Mouse (Mus musculus): Measurements from ENCODE around the gene Vmn1r71. TPM values are rescaled to one million over a fixed set of nuclear protein-coding genes. Genes with fewer than 3 reads are reported as not detected.
"Not testable (repeated sequence)": the region's sequence is repeated elsewhere in the genome, so short reads cannot be mapped to it uniquely, and the experiment has no call there.

Gene Vmn1r71
- polyA plus RNA-seq (2016; fragmentation: Nextera tagmentation; extraction: Ambion mirVana): not detected in 2 replicates

GRCm38 (mm10) chr7:10754264-10754663 lies at the start of gene Vmn1r71:
TSS of gene Vmn1r71 (minus strand) at chr7:10754364.
- H3K9me3 ChIP-seq: peaks cover 7% of the 10 kb centered on the region; the same call in 1 of the 2 replicates

GRCm38 (mm10) chr7:10757551-10757950 lies 3.4 kb upstream of the Vmn1r71 start:
- H3K9ac ChIP-seq; H3K9me3 ChIP-seq; H3K4me3 ChIP-seq; H3K27me3 ChIP-seq; H3K36me3 ChIP-seq; H3K4me2 ChIP-seq (replicated peaks); H3K4me1 ChIP-seq; H3K27ac ChIP-seq; ATAC-seq (ENCODE audit: insufficient number of reproducible peaks, insufficient read depth, low FRiP score, low TSS enrichment): not testable (repeated sequence)

More at GRCm38 (mm10) chr7:10754264-10754663, at the start of gene Vmn1r71:
- no peak for ATAC-seq (ENCODE audit: insufficient number of reproducible peaks, insufficient read depth, low FRiP score, low TSS enrichment)
- no peaks in the 10 kb centered on the region for H3K36me3 ChIP-seq
- H3K4me3 ChIP-seq: no peak within 1 kb of the TSS
- H3K4me1 ChIP-seq: no peaks in the 10 kb centered on the region
- no peak within 1 kb of the TSS for H3K9ac ChIP-seq
- no peak within 1 kb of the TSS for H3K4me2 ChIP-seq (replicated peaks)
- no peaks in the 10 kb centered on the region for H3K27me3 ChIP-seq
- no peak within 1 kb of the TSS for H3K27ac ChIP-seq

Other genes starting within 250 kb of the Vmn1r71 start
- gene Vmn1r68, start 195.9 kb downstream of the Vmn1r71 start, polyA plus RNA-seq (2016; fragmentation: Nextera tagmentation; extraction: Ambion mirVana): not detected in 2 replicates
- gene Vmn1r69, start 140.7 kb downstream of the Vmn1r71 start, polyA plus RNA-seq (2016; fragmentation: Nextera tagmentation; extraction: Ambion mirVana): not detected in 2 replicates
- not detected in 2 replicates for gene Vmn1r70, start 122.8 kb downstream of the Vmn1r71 start, polyA plus RNA-seq (2016; fragmentation: Nextera tagmentation; extraction: Ambion mirVana)
- gene Nlrp4b, start 66.6 kb downstream of the Vmn1r71 start, polyA plus RNA-seq (2016; fragmentation: Nextera tagmentation; extraction: Ambion mirVana): not detected in 2 replicates
- not detected in 2 replicates for gene Zscan4b, start 150.7 kb upstream of the Vmn1r71 start, polyA plus RNA-seq (2016; fragmentation: Nextera tagmentation; extraction: Ambion mirVana)

Data from embryonic facial prominence, embryonic 12.5 days (tissue).